Mouse (Mus musculus) liver, embryonic 14.5 days (tissue): ENCODE data around the gene Usp3.

ENCODE experiments used
- CTCF ChIP-seq: IDR thresholded peaks from 2 replicates; pipeline ENCODE4 v1.5.1; 2016; ENCODE audit warnings: antibody characterized with exemption, low read depth, control low read depth
- EP300 ChIP-seq: IDR thresholded peaks from 2 replicates; pipeline ENCODE4 v1.6.1; 2016; ENCODE audit warnings: antibody characterized with exemption, low read depth

DNA sequence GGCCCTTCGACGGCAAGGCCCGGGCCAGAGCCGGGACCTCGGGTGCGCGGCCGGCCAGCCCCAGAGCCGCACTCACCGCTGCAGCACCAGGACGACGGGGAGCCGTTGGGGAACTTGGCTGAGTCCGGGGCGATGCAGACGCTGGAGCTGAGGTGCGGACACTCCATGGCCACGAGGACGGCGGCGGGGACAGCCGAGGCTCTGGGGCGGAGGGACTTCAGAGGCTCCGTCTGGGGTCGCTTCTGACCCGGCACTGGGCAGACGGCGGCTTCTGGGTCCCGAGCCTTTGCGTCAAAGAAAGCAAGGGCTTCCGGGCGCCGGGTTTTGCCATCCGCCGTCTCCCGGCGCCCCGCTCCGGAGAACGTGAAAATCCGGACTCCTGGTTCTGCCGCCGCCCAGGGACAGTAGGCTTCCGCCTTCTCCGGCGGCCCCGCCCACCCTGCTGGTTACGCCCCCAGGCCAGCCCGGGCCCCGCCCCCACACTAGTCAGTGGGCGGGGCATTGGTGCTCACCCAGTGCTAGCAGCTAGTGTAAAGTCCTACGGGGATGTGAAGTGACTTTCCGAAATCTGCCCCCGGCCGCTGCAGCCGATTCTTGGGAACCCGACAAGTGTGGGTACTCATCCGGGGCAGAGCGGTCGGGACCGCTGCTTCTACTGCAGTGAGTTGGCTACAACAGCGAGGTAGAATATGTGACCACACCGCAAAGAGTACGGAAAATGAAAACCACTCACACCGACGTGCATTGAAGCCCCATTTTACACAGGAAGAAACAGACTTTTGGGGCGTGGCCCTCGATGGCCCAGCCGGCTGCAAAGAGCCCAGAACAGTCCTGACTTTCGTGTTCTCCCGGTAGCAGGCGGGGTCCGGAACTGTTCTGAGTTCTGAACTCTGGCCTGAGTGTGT is at the start of gene Usp3:
- TF ChIP-seq EP300 (peak; percentile 33; the same call in 1 of the 2 replicates), CTCF (no peak)
